In the genomic region with DNA sequence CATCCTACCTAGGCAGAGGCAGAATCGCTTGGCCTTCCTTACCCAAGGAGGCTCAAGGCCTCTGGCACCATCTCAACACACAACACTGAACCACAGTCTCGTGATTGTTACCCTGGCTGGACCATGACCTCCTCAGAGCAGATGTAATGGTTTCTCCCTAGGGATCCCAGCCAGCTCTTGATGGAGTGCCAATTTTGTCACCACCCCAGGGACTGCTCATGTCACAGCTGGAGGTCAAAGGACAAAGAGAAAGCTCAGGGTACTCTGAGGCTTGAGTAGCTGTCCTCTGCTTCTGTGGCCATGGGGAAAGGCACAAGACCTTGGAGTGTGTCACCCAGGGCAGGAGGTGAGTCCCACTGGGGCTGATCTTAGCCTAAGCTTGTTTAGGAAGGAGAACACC, we compare ENCODE assay signal across 14 mouse cellular contexts. TPM values are rescaled to one million over a fixed set of nuclear protein-coding genes. Genes with fewer than 3 reads are reported as not detected.
DNase-seq lines count a peak whose midpoint lies in the region; ATAC-seq and TF ChIP-seq lines count a peak whose summit lies in the region.
"Had no signal": no experiment of that assay in that cellular context is flagged by ENCODE, and none has a peak within 500 bp of the region (broad histone marks: within the 10 kb centered on the region; RNA-seq: fewer than 3 reads in every experiment).

No protein-coding gene starts in this region.

- H3K4me1 ChIP-seq in kidney, adult 2 months (ENCODE audit: control insufficient read depth, insufficient read depth, low read length): peaks cover 9% of the 10 kb centered on the region
- H3K4me1 ChIP-seq in forebrain, postnatal 0 days (ENCODE audit: insufficient read depth): no peaks in the 10 kb centered on the region
- H3K4me1 ChIP-seq: embryonic facial prominence, embryonic 10.5 days; heart, embryonic 13.5 days; liver, embryonic 12.5 days had no signal

- no peak for TF ChIP-seq CTCF in kidney, adult 2 months (conservative IDR thresholded peaks at IDR 0.05; ENCODE audit: insufficient read depth, insufficient read length, low read depth, low read length)
- no peak for TF ChIP-seq CTCF in forebrain, postnatal 0 days (IDR thresholded peaks at IDR 0.05; ENCODE audit: low read depth)

- no peak overlapping the region; the same call in 1 of the 2 replicates for H3K27ac ChIP-seq in kidney, adult 2 months (ENCODE audit: insufficient read depth, low read depth, low read length)
- no peak overlapping the region for H3K27ac ChIP-seq in forebrain, postnatal 0 days (ENCODE audit: low read depth, low read length)
- H3K27ac ChIP-seq: embryonic facial prominence, embryonic 10.5 days; heart, embryonic 13.5 days; hindbrain, embryonic 12.5 days; liver, embryonic 12.5 days had no signal

- no peak for TF ChIP-seq POLR2A in kidney, adult 2 months (IDR thresholded peaks at IDR 0.05; ENCODE audit: low read depth, low read length)

- ATAC-seq in forebrain, postnatal 0 days: no peak
- no peak for ATAC-seq in activated CD4-positive, CD25-positive, alpha-beta regulatory T cell, adult 4 months
- ATAC-seq: liver, embryonic 12.5 days had no signal

- H3K36me3 ChIP-seq in kidney, adult 2 months (ENCODE audit: control insufficient read depth, insufficient read depth, low read length): no peaks in the 10 kb centered on the region
- no peaks in the 10 kb centered on the region for H3K36me3 ChIP-seq in forebrain, postnatal 0 days (ENCODE audit: insufficient read depth)
- H3K36me3 ChIP-seq: embryonic facial prominence, embryonic 10.5 days; heart, embryonic 13.5 days; hindbrain, embryonic 12.5 days; liver, embryonic 12.5 days had no signal

- DNase-seq in kidney, adult 2 months: peak; percentile 94
- DNase-seq in kidney, postnatal 4 days: no peak
- DNase-seq in adrenal gland, adult (ENCODE audit: inconsistent age in 2 of 2, low spot score in 1 of 2): peak; percentile 50 to 91
- peak; percentile 69 to 83 for DNase-seq in adrenal gland, postnatal 36 days
- DNase-seq in lung, postnatal 10 days: peak; percentile 88
- no peak for DNase-seq in forebrain, postnatal 0 days
- no peak for DNase-seq in testis, postnatal 10 days (ENCODE audit: low spot score)
- DNase-seq: cerebellum, adult 2 months had no signal

- WGBS in kidney, adult 2 months: 47% methylated on average over 2 of the region's 2 CpGs
- WGBS in forebrain, postnatal 0 days: 80% methylated on average over 2 of the region's 2 CpGs

- no peak overlapping the region for H3K4me3 ChIP-seq in kidney, adult 2 months (ENCODE audit: insufficient read depth, low read depth, low read length)
- no peak overlapping the region for H3K4me3 ChIP-seq in forebrain, postnatal 0 days (ENCODE audit: low read depth, low read length)
- H3K4me3 ChIP-seq: embryonic facial prominence, embryonic 10.5 days; heart, embryonic 13.5 days; hindbrain, embryonic 12.5 days; liver, embryonic 12.5 days; myocyte had no signal

- no peaks in the 10 kb centered on the region for H3K27me3 ChIP-seq in kidney, adult 2 months (replicated peaks; ENCODE audit: control insufficient read depth, insufficient read depth, low read length)
- H3K27me3 ChIP-seq in forebrain, postnatal 0 days (ENCODE audit: insufficient read depth, low read length): no peaks in the 10 kb centered on the region
- H3K27me3 ChIP-seq: hindbrain, embryonic 12.5 days had no signal

- H3K4me2 ChIP-seq in forebrain, postnatal 0 days (ENCODE audit: low read depth): no peak overlapping the region
- H3K4me2 ChIP-seq: heart, embryonic 13.5 days; hindbrain, embryonic 12.5 days; liver, embryonic 12.5 days had no signal

- no peaks in the 10 kb centered on the region for H3K9me3 ChIP-seq in forebrain, postnatal 0 days (ENCODE audit: low read length)
- H3K9me3 ChIP-seq: embryonic facial prominence, embryonic 10.5 days; heart, embryonic 13.5 days; hindbrain, embryonic 12.5 days; liver, embryonic 12.5 days had no signal

- H3K9ac ChIP-seq in forebrain, postnatal 0 days: no peak overlapping the region
- H3K9ac ChIP-seq: heart, embryonic 13.5 days; hindbrain, embryonic 12.5 days; liver, embryonic 12.5 days had no signal

RNA-seq across cellular contexts. Expression of a gene that starts 20.3 kb away (rescaled TPM):
- polyA plus RNA-seq in kidney, adult 2 months (2012; rRNA removed): 0.23 and 0.34 TPM in 2 replicates
- 1 to 10 TPM in 1 of 2 experiments, under 1 TPM in 1; 0.56 to 1.9 TPM for total RNA-seq in adrenal gland, postnatal 36 days (2021)
- total RNA-seq in forebrain, postnatal 0 days (2014; rRNA removed): 3.0 and 3.6 TPM in 2 replicates
- polyA plus RNA-seq in forebrain, postnatal 0 days (2015; fragmentation: Nextera tagmentation; extraction: Ambion mirVana): 1.0 and 2.6 TPM in 2 replicates
- polyA plus RNA-seq in activated CD4-positive, CD25-positive, alpha-beta regulatory T cell, adult 4 months (2017; shearing (Covaris generic)): not detected
- polyA plus RNA-seq: heart, embryonic 13.5 days; liver, embryonic 12.5 days had no signal

Comparison
In these comparisons a context has a peak if more than half of its experiments do, and no peak if none do; other contexts are left out.
1. DNase-seq: peak in kidney, adult 2 months (single experiment), adrenal gland, adult (2 of 2), adrenal gland, postnatal 36 days (2 of 2) and lung, postnatal 10 days (single experiment); none in kidney, postnatal 4 days (0 of 2), forebrain, postnatal 0 days (single experiment) and testis, postnatal 10 days (single experiment).